Mouse (Mus musculus): ENCODE results near the gene Depp1.

DNA sequence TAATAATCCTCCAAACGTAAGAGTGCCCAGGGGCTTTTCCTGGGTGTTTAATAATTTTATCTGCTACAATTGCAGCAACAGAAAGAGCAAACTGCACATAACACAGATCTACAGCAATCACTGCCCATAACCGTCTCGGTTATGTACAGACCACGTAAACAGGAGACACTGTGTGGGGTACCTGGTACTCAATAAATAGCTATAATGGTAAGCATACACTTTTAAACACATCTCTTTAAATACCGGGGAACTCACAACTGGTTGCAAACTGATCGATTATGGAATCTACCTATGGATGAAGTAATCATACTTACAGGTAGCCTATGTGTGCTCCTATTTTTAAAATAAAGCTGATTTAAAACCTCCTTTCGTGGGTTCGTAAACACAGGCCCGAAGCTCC, 22.3 kb upstream of the Depp1 start:
- no peak for TF ChIP-seq CTCF (IDR thresholded peaks at IDR 0.05; ENCODE audit: low read depth, low read length)
- no peak for TF ChIP-seq POLR2A (IDR thresholded peaks at IDR 0.05; ENCODE audit: borderline replicate concordance, low read depth, low read length)
